Mouse (Mus musculus): ENCODE measurements around the gene Tnnt1.

DNA sequence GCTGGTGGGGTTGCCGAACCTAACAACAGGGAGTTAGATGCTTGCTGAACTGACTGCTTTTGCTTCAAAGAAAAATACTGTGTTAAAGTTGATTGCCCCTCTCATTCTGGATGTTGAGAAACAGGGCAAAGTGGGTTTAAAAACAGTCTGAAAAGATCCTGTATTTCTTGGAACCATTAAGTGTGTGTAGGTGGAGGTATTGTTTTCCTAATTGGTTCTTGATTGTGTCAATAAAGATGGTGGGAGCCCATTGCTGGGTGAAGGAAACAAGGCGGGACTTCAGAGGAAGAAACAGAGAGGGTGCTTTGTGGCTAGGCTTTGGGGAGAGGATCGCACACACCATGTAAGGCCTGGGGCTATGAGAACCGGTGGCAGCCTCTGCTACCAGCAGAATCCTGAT lies 21.0 kb upstream of the Tnnt1 start:
- TF ChIP-seq CTCF (IDR thresholded peaks at IDR 0.05; ENCODE audit: borderline replicate concordance, insufficient read depth, low read length) (no peak), POLR2A (IDR thresholded peaks at IDR 0.05; ENCODE audit: low read depth, low read length) (no peak)
